Mouse (Mus musculus): ENCODE data around the gene Ccdc188.

GRCm38 (mm10) chr16:18252736-18253135 is 35.1 kb downstream of the Ccdc188 start:
- TF ChIP-seq CTCF (IDR thresholded peaks at IDR 0.05; ENCODE audit: borderline replicate concordance, extremely low read depth, insufficient read depth, insufficient read length) (no peak), POLR2A (IDR thresholded peaks at IDR 0.05; ENCODE audit: borderline replicate concordance, extremely low read depth, insufficient read depth, insufficient read length, poor library complexity, severe bottlenecking) (no peak)
